Mouse (Mus musculus) kidney, adult 2 months (tissue): ENCODE measurements around the gene Oard1.
A peak's percentile ranks its signal among the peaks of the same experiment; 100 is the strongest.

ENCODE experiments used
- CTCF ChIP-seq: fragments of 200-500 bp; conservative IDR thresholded peaks from 2 replicates; pipeline ENCODE4 v1.5.1; 2011; ENCODE audit warnings: low read depth, mild to moderate bottlenecking, control low read depth, low read length, moderate library complexity, mixed read lengths; ENCODE audit not compliant: insufficient read depth, insufficient read length
- POLR2A ChIP-seq: fragments of 200-500 bp; IDR thresholded peaks from one replicate; pipeline ENCODE4 v1.6.1; 2011; ENCODE audit warnings: low read depth, low read length, control low read depth

GRCm38 (mm10) chr17:48416425-48417195 is 6.8 kb downstream of the Oard1 start:
- TF ChIP-seq CTCF (peak; percentile 66), POLR2A (no peak)
